In the genomic region with DNA sequence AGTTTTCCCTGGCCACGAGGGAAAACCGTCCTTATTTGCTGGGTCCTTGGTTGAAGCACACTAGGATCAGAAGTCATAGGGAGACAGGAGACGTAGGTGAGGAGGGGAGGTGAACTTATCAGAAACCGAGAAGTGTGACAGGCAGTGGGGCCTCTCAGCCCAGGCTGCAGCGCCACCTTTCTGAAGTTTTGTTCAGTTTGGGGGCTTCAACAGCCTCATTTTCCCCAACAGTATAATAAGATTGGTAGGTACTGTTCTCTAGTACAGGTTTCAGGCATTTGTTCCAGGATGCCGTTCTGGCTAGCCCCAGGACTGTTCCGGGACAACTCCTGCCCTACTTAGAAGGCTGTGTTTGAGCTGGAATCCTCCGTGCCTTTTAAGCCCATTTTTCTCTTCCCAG, we compare ENCODE assay signal across 8 mouse cellular contexts. TPM values are rescaled to one million over a fixed set of nuclear protein-coding genes. Genes with fewer than 3 reads are reported as not detected.
DNase-seq lines count a peak whose midpoint lies in the region; ATAC-seq lines count a peak whose summit lies in the region.

No protein-coding gene starts in this region.

- peak overlapping the region; percentile 62 for H3K27ac ChIP-seq in brown adipose tissue, adult 24 weeks (replicated peaks; ENCODE audit: low read depth, low read length)
- H3K27ac ChIP-seq in heart, embryonic 12.5 days (ENCODE audit: poor library complexity, severe bottlenecking): peak overlapping the region; percentile 77

- peak overlapping the region; percentile 91 for H3K4me3 ChIP-seq in brown adipose tissue, adult 24 weeks (ENCODE audit: insufficient read depth, low read depth, low read length)
- H3K4me3 ChIP-seq in heart, embryonic 12.5 days: peak overlapping the region; percentile 84

- H3K4me1 ChIP-seq in brown adipose tissue, adult 24 weeks (ENCODE audit: control insufficient read depth, insufficient read depth, insufficient read length, low read length): peaks cover 10% of the 10 kb centered on the region; the same call in 1 of the 2 replicates
- peaks cover 13% of the 10 kb centered on the region for H3K4me1 ChIP-seq in heart, embryonic 12.5 days (replicated peaks)

- WGBS in heart, embryonic 12.5 days: 4% methylated on average over 8 of the region's 8 CpGs

- H3K27me3 ChIP-seq in heart, embryonic 12.5 days (replicated peaks): no peaks in the 10 kb centered on the region

- no peaks in the 10 kb centered on the region for H3K9me3 ChIP-seq in heart, embryonic 12.5 days (replicated peaks)

- DNase-seq in right cerebral cortex, adult 2 months (ENCODE audit: low spot score in 2 of 2): peak; percentile 50 to 52
- no peak for DNase-seq in right cerebral cortex, postnatal 14 days
- peak; percentile 66 to 76 for DNase-seq in kidney, postnatal 4 days
- peak; percentile 54 to 68 for DNase-seq in thymus, postnatal 10 days (ENCODE audit: low spot score in 2 of 2)

- peak overlapping the region; percentile 74 for H3K4me2 ChIP-seq in heart, embryonic 12.5 days

- ATAC-seq in heart, embryonic 12.5 days (ENCODE audit: insufficient number of reproducible peaks, low FRiP score): no peak
- peak; percentile 42; the same call in 1 of the 2 replicates for ATAC-seq in megakaryocyte-erythroid progenitor cell, adult 5-6 weeks (replicated peaks; ENCODE audit: low FRiP score, low TSS enrichment, poor library complexity, severe bottlenecking)
- ATAC-seq in cerebellum, adult (ENCODE audit: insufficient number of reproducible peaks, low FRiP score, low TSS enrichment): no peak

- H3K36me3 ChIP-seq in heart, embryonic 12.5 days: peaks cover 16% of the 10 kb centered on the region

- H3K9ac ChIP-seq in heart, embryonic 12.5 days: peak overlapping the region; percentile 92

RNA-seq across cellular contexts. Expression of a gene that starts 0.7 kb away (rescaled TPM):
- polyA plus RNA-seq in brown adipose tissue, adult 24 weeks (2012; ENCODE audit: insufficient read depth, insufficient read length, missing spikeins): 87.7 and 101 TPM in 2 replicates
- 39.9 and 44.9 TPM in 2 replicates for polyA plus RNA-seq in heart, embryonic 12.5 days (2016; fragmentation: Nextera tagmentation; extraction: Ambion mirVana)
- 10.3 and 11.2 TPM in 2 replicates for total RNA-seq in megakaryocyte-erythroid progenitor cell, adult 5-6 weeks (2014; fragmentation: Nextera tagmentation)
- total RNA-seq in megakaryocyte-erythroid progenitor cell, adult 5-6 weeks (2017): 14.4 and 18.4 TPM in 2 replicates

RNA-seq across cellular contexts. Expression of a gene that starts 6.9 kb away (rescaled TPM):
- polyA plus RNA-seq in brown adipose tissue, adult 24 weeks (2012; ENCODE audit: insufficient read depth, insufficient read length, missing spikeins): 2.7 TPM in 1 of 2 replicates, not detected in the other
- 0.14 and 0.38 TPM in 2 replicates for polyA plus RNA-seq in heart, embryonic 12.5 days (2016; fragmentation: Nextera tagmentation; extraction: Ambion mirVana)
- total RNA-seq in megakaryocyte-erythroid progenitor cell, adult 5-6 weeks (2014; fragmentation: Nextera tagmentation): 98.8 TPM in 1 of 2 replicates, not detected in the other
- total RNA-seq in megakaryocyte-erythroid progenitor cell, adult 5-6 weeks (2017): 4.9 and 19.5 TPM in 2 replicates

RNA-seq across cellular contexts. Expression of a gene that starts 13.2 kb away (rescaled TPM):
- 296 and 402 TPM in 2 replicates for polyA plus RNA-seq in brown adipose tissue, adult 24 weeks (2012; ENCODE audit: insufficient read depth, insufficient read length, missing spikeins)
- 48.2 and 48.9 TPM in 2 replicates for polyA plus RNA-seq in heart, embryonic 12.5 days (2016; fragmentation: Nextera tagmentation; extraction: Ambion mirVana)
- total RNA-seq in megakaryocyte-erythroid progenitor cell, adult 5-6 weeks (2014; fragmentation: Nextera tagmentation): 24.6 and 41.0 TPM in 2 replicates
- total RNA-seq in megakaryocyte-erythroid progenitor cell, adult 5-6 weeks (2017): 15.8 and 18.7 TPM in 2 replicates

RNA-seq across cellular contexts. Expression of a gene that starts 41.8 kb away (rescaled TPM):
- 2.6 and 7.4 TPM in 2 replicates for polyA plus RNA-seq in brown adipose tissue, adult 24 weeks (2012; ENCODE audit: insufficient read depth, insufficient read length, missing spikeins)
- 6.2 and 7.6 TPM in 2 replicates for polyA plus RNA-seq in heart, embryonic 12.5 days (2016; fragmentation: Nextera tagmentation; extraction: Ambion mirVana)
- total RNA-seq in megakaryocyte-erythroid progenitor cell, adult 5-6 weeks (2014; fragmentation: Nextera tagmentation): not detected in 2 replicates
- not detected in 2 replicates for total RNA-seq in megakaryocyte-erythroid progenitor cell, adult 5-6 weeks (2017)

RNA-seq across cellular contexts. Expression of a gene that starts 42.8 kb away (rescaled TPM):
- polyA plus RNA-seq in brown adipose tissue, adult 24 weeks (2012; ENCODE audit: insufficient read depth, insufficient read length, missing spikeins): 18.7 and 22.4 TPM in 2 replicates
- 40.5 and 42.2 TPM in 2 replicates for polyA plus RNA-seq in heart, embryonic 12.5 days (2016; fragmentation: Nextera tagmentation; extraction: Ambion mirVana)
- 140 and 155 TPM in 2 replicates for total RNA-seq in megakaryocyte-erythroid progenitor cell, adult 5-6 weeks (2014; fragmentation: Nextera tagmentation)
- 41.0 and 87.4 TPM in 2 replicates for total RNA-seq in megakaryocyte-erythroid progenitor cell, adult 5-6 weeks (2017)
